Mouse (Mus musculus) CH12.LX (cell line): Measurements from ENCODE around the gene Cop1.

Source experiments
- CTCF ChIP-seq, 2 experiments: IDR thresholded peaks in 1 of 2; conservative IDR thresholded peaks in 1 of 2; 2 replicates each; pipeline ENCODE4 v1.5.1; 2011 to 2012; ENCODE audit warnings: low read depth in 2 of 2, low read length in 2 of 2, improper control_type of control experiment in 1 of 2, inconsistent platforms in 1 of 2, mild to moderate bottlenecking in 1 of 2, moderate library complexity in 1 of 2
- MAZ ChIP-seq: IDR thresholded peaks from 2 replicates; pipeline ENCODE4 v1.6.1; 2012; ENCODE audit warnings: low read depth, mild to moderate bottlenecking, inconsistent platforms, low read length, improper control_type of control experiment, moderate library complexity
- MXI1 ChIP-seq: IDR thresholded peaks from 2 replicates; pipeline ENCODE4 v1.6.1; 2011; ENCODE audit warnings: mild to moderate bottlenecking, low read depth, low read length, improper control_type of control experiment
- NRF1 ChIP-seq: IDR thresholded peaks from 2 replicates; pipeline ENCODE4 v1.6.1; 2014; ENCODE audit warnings: low read depth, mild to moderate bottlenecking, inconsistent platforms, low read length, improper control_type of control experiment, moderate library complexity
- PAX5 ChIP-seq: IDR thresholded peaks from 2 replicates; pipeline ENCODE4 v1.6.1; 2012; ENCODE audit warnings: low read length, inconsistent platforms, mixed read lengths
- POLR2A ChIP-seq: IDR thresholded peaks from 2 replicates; pipeline ENCODE4 v1.6.1; 2011; ENCODE audit warnings: low read depth, mild to moderate bottlenecking, improper control_type of control experiment, low read length
- RAD21 ChIP-seq: IDR thresholded peaks from 2 replicates; pipeline ENCODE4 v1.6.1; 2011; ENCODE audit warnings: low read depth, mild to moderate bottlenecking, low read length, improper control_type of control experiment, moderate library complexity
- TBP ChIP-seq: conservative IDR thresholded peaks from 2 replicates; pipeline ENCODE4 v1.6.1; 2011; ENCODE audit warnings: low read depth, low read length, improper control_type of control experiment

DNA sequence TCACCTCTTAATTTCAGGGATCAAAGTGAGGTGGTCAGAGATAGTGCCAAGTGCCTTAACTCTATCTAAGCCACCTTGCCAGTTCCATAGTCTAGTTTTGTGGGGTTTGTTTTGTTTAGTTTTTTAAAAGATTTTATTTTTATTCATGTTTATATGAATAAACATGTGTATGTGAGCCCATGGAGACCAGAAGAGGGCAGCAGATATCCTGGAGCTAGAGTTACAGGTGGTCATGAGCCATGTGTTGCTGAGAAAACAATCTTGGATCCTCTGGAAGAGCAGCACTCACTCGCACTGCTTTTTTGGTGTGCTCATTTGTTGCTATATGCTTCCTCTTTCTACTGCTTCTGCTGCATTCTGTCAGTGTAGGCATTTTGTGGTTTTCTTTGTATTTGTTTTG lies 90.5 kb downstream of the Cop1 start:
- TF ChIP-seq CTCF (conservative IDR thresholded peaks at IDR 0.05 in 1 of 2, IDR thresholded peaks at IDR 0.05 in 1 of 2; ENCODE audit: low read depth in 2 of 2, low read length in 2 of 2) (peak in 1 of 2 experiments; percentile 38; a peak in 1 of 4 replicates), TBP (no peak), PAX5 (no peak), POLR2A (no peak), RAD21 (peak; percentile 28), NRF1 (no peak), MXI1 (no peak), MAZ (no peak)
